12 mouse cellular contexts compared by ENCODE assay signal in the genomic region with DNA sequence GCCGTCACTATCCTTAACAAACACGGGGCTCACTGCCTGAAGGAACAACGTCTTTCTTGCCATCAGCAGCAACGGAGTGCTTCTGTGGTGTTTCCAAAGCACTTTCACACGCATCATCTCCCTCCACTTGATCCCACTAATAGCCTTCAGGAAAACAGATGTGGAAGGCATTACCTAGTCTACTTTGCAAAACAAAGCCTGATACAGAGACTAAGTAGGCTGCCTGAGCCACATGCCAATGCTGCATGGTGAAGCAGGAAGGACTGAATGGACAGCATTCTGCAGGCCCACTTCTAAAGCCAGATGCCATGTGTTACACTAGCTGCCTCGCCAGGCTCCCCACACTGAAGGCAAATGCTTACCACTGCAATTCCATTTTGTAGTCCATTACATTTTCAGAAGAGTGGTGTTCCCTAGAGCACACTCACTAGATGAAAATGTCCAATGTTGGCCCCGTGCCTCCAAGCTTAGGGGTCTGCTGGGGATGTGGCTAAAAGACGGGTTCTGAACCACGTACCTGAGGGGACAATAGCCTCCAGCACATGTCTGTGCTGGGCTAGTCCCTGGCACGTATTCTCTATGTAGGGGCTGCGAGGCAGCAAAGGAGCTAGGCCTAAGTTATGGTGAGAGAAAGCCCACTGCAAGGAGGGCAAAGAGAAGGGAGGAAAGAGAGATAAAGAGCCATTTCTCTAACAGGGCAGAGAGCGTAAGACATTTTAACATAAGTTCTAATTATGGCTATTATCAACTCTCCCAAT.
A peak's percentile ranks its signal among the peaks of the same experiment; 100 is the strongest.
DNase-seq lines count a peak whose midpoint lies in the region; ATAC-seq and TF ChIP-seq lines count a peak whose summit lies in the region.
"Had no signal": no experiment of that assay in that cellular context is flagged by ENCODE, and none has a peak within 500 bp of the region (broad histone marks: within the 10 kb centered on the region; RNA-seq: fewer than 3 reads in every experiment).

No protein-coding gene starts in this region.

- intact Hi-C loops in gastrocnemius, adult 2 months (cut with DNase I), result no loop called here
- intact Hi-C loops in gastrocnemius, postnatal 14 days (cut with DNase I; ENCODE audit: low total_unique reads), result loop anchor here (10.0 kb wide), 1 partner anchor 74 kb away; no protein-coding TSS in a partner anchor

- H3K36me3 ChIP-seq in forebrain, embryonic 14.5 days (ENCODE audit: control insufficient read depth, insufficient read depth, low read length), result no peaks in the 10 kb centered on the region; the same call in 1 of the 2 replicates
- no peaks in the 10 kb centered on the region for H3K36me3 ChIP-seq in limb, embryonic 11.5 days (ENCODE audit: control insufficient read depth, insufficient read depth, low read length)
- H3K36me3 ChIP-seq in neural tube, embryonic 14.5 days (ENCODE audit: control insufficient read depth, insufficient read depth, low read length), result no peaks in the 10 kb centered on the region

- WGBS in forebrain, embryonic 14.5 days, result 40% methylated on average over 12 of the region's 12 CpGs
- WGBS in limb, embryonic 11.5 days, result 41% methylated on average over 12 of the region's 12 CpGs
- 50% methylated on average over 12 of the region's 12 CpGs for WGBS in neural tube, embryonic 14.5 days

- no peak overlapping the region for H3K4me2 ChIP-seq in forebrain, embryonic 14.5 days (ENCODE audit: low read length)
- H3K4me2 ChIP-seq in limb, embryonic 11.5 days (ENCODE audit: low read depth, severe bottlenecking), result no peak overlapping the region
- H3K4me2 ChIP-seq in neural tube, embryonic 14.5 days (ENCODE audit: low read depth, low read length), result no peak overlapping the region; the same call in 1 of the 2 replicates

- no peak for TF ChIP-seq CTCF in gastrocnemius, adult 2 months (IDR thresholded peaks at IDR 0.05)

- peak overlapping the region; percentile 53; the same call in 1 of the 2 replicates for H3K27ac ChIP-seq in gastrocnemius, adult 2 months
- H3K27ac ChIP-seq in forebrain, embryonic 14.5 days (ENCODE audit: low read depth, low read length), result no peak overlapping the region
- H3K27ac ChIP-seq in limb, embryonic 11.5 days (replicated peaks; ENCODE audit: low read depth, low read length), result peak overlapping the region; percentile 53
- H3K27ac ChIP-seq in neural tube, embryonic 14.5 days (ENCODE audit: low read depth, low read length), result peak overlapping the region; percentile 66

- no peak overlapping the region for H3K9ac ChIP-seq in forebrain, embryonic 14.5 days (ENCODE audit: low read length)
- no peak overlapping the region for H3K9ac ChIP-seq in limb, embryonic 11.5 days (ENCODE audit: low read length)
- no peak overlapping the region for H3K9ac ChIP-seq in neural tube, embryonic 14.5 days (replicated peaks; ENCODE audit: low read depth, low read length)

- no peak for DNase-seq in gastrocnemius, adult 2 months
- DNase-seq in gastrocnemius, postnatal 14 days, result no peak
- DNase-seq in forebrain, embryonic 14.5 days (ENCODE audit: low spot score), result no peak
- peak; percentile 54 for DNase-seq in limb, embryonic 11.5 days (ENCODE audit: low spot score)
- no peak for DNase-seq in kidney, postnatal 14 days
- no peak for DNase-seq in right cerebral cortex, adult 18-20 months
- DNase-seq: adrenal gland, adult 2 months; cerebellum, adult 11 months; kidney, adult 18-20 months; right cerebral cortex, postnatal 4 days had no signal

- no peak overlapping the region for H3K4me3 ChIP-seq in gastrocnemius, adult 2 months
- H3K4me3 ChIP-seq in forebrain, embryonic 14.5 days (ENCODE audit: low read depth, low read length), result no peak overlapping the region
- no peak overlapping the region for H3K4me3 ChIP-seq in limb, embryonic 11.5 days (ENCODE audit: low read depth, low read length)
- H3K4me3 ChIP-seq in neural tube, embryonic 14.5 days (ENCODE audit: low read depth, low read length), result no peak overlapping the region

- H3K4me1 ChIP-seq in forebrain, embryonic 14.5 days (ENCODE audit: control insufficient read depth, insufficient read depth, low read length), result peaks cover 6% of the 10 kb centered on the region; the same call in 1 of the 2 replicates
- peaks cover 49% of the 10 kb centered on the region for H3K4me1 ChIP-seq in limb, embryonic 11.5 days (ENCODE audit: control insufficient read depth, insufficient read depth, low read length)
- H3K4me1 ChIP-seq in neural tube, embryonic 14.5 days (ENCODE audit: control insufficient read depth, insufficient read depth, low read length), result peaks cover 24% of the 10 kb centered on the region

- ATAC-seq in forebrain, embryonic 14.5 days, result peak; percentile 55
- peak; percentile 44; the same call in 1 of the 2 replicates for ATAC-seq in limb, embryonic 11.5 days (ENCODE audit: insufficient number of reproducible peaks, low FRiP score, low TSS enrichment, low read depth)
- ATAC-seq in neural tube, embryonic 14.5 days (ENCODE audit: low read depth), result 0 out of 2 replicates have a peak, but pooled peaks have one; percentile 66
- no peak for ATAC-seq in cerebellum, adult (ENCODE audit: insufficient number of reproducible peaks, low FRiP score, low TSS enrichment)

- no peaks in the 10 kb centered on the region for H3K27me3 ChIP-seq in forebrain, embryonic 14.5 days (replicated peaks; ENCODE audit: control insufficient read depth, insufficient read depth, low read length)
- no peaks in the 10 kb centered on the region for H3K27me3 ChIP-seq in limb, embryonic 11.5 days (ENCODE audit: control insufficient read depth, insufficient read depth, low read length)
- H3K27me3 ChIP-seq in neural tube, embryonic 14.5 days (ENCODE audit: control insufficient read depth, insufficient read depth, low read length), result no peaks in the 10 kb centered on the region

- no peaks in the 10 kb centered on the region for H3K9me3 ChIP-seq in forebrain, embryonic 14.5 days (replicated peaks; ENCODE audit: control insufficient read depth, low read length)
- no peaks in the 10 kb centered on the region for H3K9me3 ChIP-seq in limb, embryonic 11.5 days (ENCODE audit: control insufficient read depth, low read length)
- H3K9me3 ChIP-seq in neural tube, embryonic 14.5 days (ENCODE audit: control insufficient read depth, low read length), result no peaks in the 10 kb centered on the region
